Mouse (Mus musculus) midbrain, postnatal 0 days (tissue): ENCODE measurements around the gene Rnf157. TPM values are rescaled to one million over a fixed set of nuclear protein-coding genes. Genes with fewer than 3 reads are reported as not detected.

Source experiments
- ATAC-seq: fragments of 200-750 bp; cut with Nextera tagmentation; 2 replicates; pipeline ENCODE4 v1.8.0; 2017; ENCODE audit warnings: moderate number of reproducible peaks, mild to moderate bottlenecking, moderate TSS enrichment, moderate library complexity; ENCODE audit not compliant: low FRiP score
- DNase-seq: peaks from one replicate; pipeline ENCODE4 v3.0.0-alpha.2; 2015; ENCODE audit warnings: low spot score
- H3K27ac ChIP-seq: fragments of 300-500 bp; sonication (generic); 2 replicates; pipeline ENCODE4 v1.5.1; 2014; ENCODE audit warnings: low read depth, mild to moderate bottlenecking, low read length, mixed read lengths
- H3K27me3 ChIP-seq: fragments of 300-500 bp; sonication (generic); 2 replicates; pipeline ENCODE4 v1.6.1; 2014; ENCODE audit warnings: low read length, control low read depth, mixed read lengths; ENCODE audit not compliant: insufficient read depth
- H3K36me3 ChIP-seq: fragments of 300-500 bp; sonication (generic); 2 replicates; pipeline ENCODE4 v1.6.1; 2014; ENCODE audit warnings: low read length, control low read depth, mixed read lengths; ENCODE audit not compliant: insufficient read depth
- H3K4me1 ChIP-seq: fragments of 300-500 bp; sonication (generic); 2 replicates; pipeline ENCODE4 v1.6.1; 2014; ENCODE audit warnings: mild to moderate bottlenecking, control low read depth, antibody characterized with exemption, low read length, mixed read lengths; ENCODE audit not compliant: insufficient read depth
- H3K4me2 ChIP-seq: fragments of 300-500 bp; sonication (generic); 2 replicates; pipeline ENCODE4 v1.6.1; 2014; ENCODE audit warnings: low read depth, mild to moderate bottlenecking, low read length, mixed read lengths; ENCODE audit not compliant: poor library complexity, severe bottlenecking
- H3K4me3 ChIP-seq: fragments of 300-500 bp; sonication (generic); 2 replicates; pipeline ENCODE4 v1.5.1; 2014; ENCODE audit warnings: low read depth, mild to moderate bottlenecking, low read length, moderate library complexity
- H3K9ac ChIP-seq: fragments of 300-500 bp; sonication (generic); replicated peaks from 2 replicates; pipeline ENCODE4 v1.6.1; 2014; ENCODE audit warnings: mild to moderate bottlenecking, low read length, moderate library complexity, mixed read lengths; ENCODE audit not compliant: poor library complexity, severe bottlenecking
- H3K9me3 ChIP-seq: fragments of 300-500 bp; sonication (generic); 2 replicates; pipeline ENCODE4 v1.6.1; 2016; ENCODE audit warnings: low read length, control low read depth
- CTCF ChIP-seq: IDR thresholded peaks from 2 replicates; pipeline ENCODE4 v1.5.1; 2016; ENCODE audit warnings: antibody characterized with exemption, mild to moderate bottlenecking
- WGBS: fragments of 180-500 bp; shearing (Covaris S2); extraction: QIAGEN DNeasy Blood & Tissue Kit; methylation state at CpG from one replicate; pipeline ENCODE4 v1.1.7; 2014; 5-methylcytosine and 5-hydroxymethylcytosine counted together
- polyA plus RNA-seq: library from polyadenylated mRNA; unstranded; fragments of >200 nt; fragmentation: Nextera tagmentation; extraction: Ambion mirVana; gene quantifications from 2 replicates; pipeline ENCODE4 v1.2.1, GENCODE M21; 2015
- total RNA-seq: library from RNA; depleted of rRNA; stranded (reverse); fragments of >200 nt; gene quantifications from 2 replicates; pipeline ENCODE4 v1.2.3, GENCODE M21; 2014

The Rnf157 gene
- total and polyA plus RNA-seq, 2 experiments from 2014 or later = 57.0 to 138 TPM

DNA sequence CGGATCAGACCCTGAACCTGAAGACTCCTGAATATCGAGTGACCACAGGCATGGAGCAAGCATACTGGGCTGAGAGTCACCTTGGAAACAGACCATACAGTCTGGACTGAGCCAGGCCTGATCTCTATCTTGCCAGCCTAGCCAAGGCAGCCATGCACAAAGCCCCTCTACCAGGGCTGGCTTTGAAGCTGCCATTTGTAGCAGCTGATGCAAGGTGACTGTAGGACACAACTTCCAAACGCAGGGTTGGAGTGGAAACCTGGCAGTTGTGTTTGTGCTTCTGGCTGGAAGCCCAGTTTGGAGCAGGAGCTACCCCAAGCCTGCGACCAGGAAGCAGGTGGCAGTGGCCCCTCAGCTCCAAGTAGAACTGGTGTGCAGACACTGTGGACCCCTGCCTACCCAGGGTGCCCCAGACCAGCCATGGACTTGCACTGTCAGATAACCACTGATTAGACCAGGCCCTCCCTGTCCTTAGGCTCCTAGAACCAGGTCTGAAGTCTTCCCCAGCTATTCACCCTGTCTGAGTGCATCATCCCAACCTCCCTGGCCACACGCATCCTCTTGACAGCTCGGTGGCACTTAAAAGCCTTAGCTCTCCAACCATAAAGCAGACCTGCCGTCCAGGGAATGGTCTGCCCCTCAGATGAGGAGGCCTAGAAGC lies 27.7 kb upstream of the Rnf157 start:
- WGBS = 78% methylated on average over 7 of the region's 7 CpGs
- Histone ChIP-seq H3K27ac (no peak overlapping the region), H3K36me3 (peaks cover 12% of the 10 kb centered on the region), H3K9me3 (no peaks in the 10 kb centered on the region), H3K4me3 (no peak overlapping the region), H3K27me3 (no peaks in the 10 kb centered on the region), H3K9ac (no peak overlapping the region), H3K4me2 (no peak overlapping the region), H3K4me1 (peaks cover 11% of the 10 kb centered on the region)
- TF ChIP-seq CTCF = no peak
- no peak for DNase-seq
- no peak for ATAC-seq

DNA sequence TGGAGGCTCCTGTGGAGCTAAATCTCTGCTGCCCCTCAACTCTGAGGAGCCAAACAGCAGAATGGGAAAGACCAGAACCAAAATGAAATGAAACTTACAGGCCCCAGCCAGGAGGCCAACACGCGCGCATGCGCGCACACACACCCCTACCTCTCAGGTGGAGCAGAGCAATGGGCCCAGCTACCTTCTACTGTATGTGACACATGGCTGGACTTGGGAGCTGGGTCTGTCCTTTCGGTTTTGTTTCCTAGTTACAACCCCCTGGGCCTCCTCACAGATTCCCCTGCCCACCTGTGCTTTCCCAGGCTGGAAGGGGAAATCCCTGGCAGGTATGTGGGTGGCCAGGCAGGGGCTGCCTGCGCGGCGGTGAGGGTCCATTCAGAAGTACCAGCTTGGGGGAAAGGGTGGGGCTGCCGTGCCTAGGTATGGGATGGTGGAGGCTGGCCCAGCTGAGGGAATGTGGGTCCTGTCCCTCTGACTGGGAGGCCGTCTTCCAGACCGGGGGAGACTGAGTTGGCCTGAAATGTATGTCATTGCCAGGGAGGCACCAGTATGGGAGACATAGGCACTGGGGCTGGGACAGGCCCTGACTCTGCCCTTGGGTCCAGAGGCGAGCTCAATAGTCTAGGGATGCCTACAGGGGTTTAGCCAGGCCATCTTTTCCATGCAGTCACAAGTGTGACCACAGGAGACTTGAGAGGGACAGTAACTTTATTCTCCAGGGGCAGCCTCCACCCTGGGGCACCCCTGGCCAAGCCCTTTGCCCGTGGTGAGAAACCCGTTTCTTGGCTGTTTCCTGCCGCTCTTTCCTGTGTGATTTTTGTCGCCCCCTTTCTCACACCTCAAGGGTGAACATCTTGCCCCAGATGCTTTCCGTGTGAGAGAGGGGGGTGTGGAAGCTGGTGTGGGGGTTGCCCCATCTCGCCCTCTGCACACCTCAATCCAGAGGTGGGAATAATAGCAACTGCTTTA lies 26.7 kb upstream of the Rnf157 start:
- H3K4me2 ChIP-seq = no peak overlapping the region
- H3K9me3 ChIP-seq = no peaks in the 10 kb centered on the region
- H3K9ac ChIP-seq = no peak overlapping the region
- DNase-seq (no peak), ATAC-seq (no peak)
- peaks cover 15% of the 10 kb centered on the region for H3K4me1 ChIP-seq
- H3K27me3 ChIP-seq = no peaks in the 10 kb centered on the region
- no peak overlapping the region for H3K27ac ChIP-seq
- WGBS = 88% methylated on average over 19 of the region's 19 CpGs
- no peak overlapping the region for H3K4me3 ChIP-seq
- peaks cover 12% of the 10 kb centered on the region for H3K36me3 ChIP-seq
- no peak for TF ChIP-seq CTCF

DNA sequence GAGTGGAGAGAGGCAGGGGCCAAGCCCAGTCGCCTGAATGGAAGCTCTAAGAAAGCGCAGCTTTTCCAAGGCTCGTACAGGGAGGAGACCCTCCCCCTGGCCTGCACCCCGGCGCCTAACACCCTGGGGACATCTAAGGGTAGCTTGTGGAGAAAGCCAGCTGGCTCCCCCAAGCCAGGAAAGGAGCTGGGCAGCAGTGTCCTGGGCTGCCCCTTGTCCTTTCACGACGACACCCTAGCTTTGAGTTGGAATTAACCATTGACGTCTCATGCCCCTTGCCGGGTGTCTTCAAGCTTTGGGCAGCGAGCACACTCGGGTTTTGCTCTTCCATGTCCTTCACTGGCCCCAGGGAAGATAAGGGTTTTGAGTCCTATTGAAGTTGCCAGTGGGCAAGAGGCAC lies 24.7 kb upstream of the Rnf157 start:
- Histone ChIP-seq H3K4me2 (no peak overlapping the region), H3K27ac (no peak overlapping the region), H3K9ac (no peak overlapping the region), H3K4me1 (peaks cover 15% of the 10 kb centered on the region), H3K27me3 (no peaks in the 10 kb centered on the region), H3K36me3 (peaks cover 12% of the 10 kb centered on the region), H3K4me3 (no peak overlapping the region), H3K9me3 (no peaks in the 10 kb centered on the region)
- no peak for TF ChIP-seq CTCF
- no peak for ATAC-seq
- 85% methylated on average over 11 of the region's 11 CpGs for WGBS
- DNase-seq = no peak

DNA sequence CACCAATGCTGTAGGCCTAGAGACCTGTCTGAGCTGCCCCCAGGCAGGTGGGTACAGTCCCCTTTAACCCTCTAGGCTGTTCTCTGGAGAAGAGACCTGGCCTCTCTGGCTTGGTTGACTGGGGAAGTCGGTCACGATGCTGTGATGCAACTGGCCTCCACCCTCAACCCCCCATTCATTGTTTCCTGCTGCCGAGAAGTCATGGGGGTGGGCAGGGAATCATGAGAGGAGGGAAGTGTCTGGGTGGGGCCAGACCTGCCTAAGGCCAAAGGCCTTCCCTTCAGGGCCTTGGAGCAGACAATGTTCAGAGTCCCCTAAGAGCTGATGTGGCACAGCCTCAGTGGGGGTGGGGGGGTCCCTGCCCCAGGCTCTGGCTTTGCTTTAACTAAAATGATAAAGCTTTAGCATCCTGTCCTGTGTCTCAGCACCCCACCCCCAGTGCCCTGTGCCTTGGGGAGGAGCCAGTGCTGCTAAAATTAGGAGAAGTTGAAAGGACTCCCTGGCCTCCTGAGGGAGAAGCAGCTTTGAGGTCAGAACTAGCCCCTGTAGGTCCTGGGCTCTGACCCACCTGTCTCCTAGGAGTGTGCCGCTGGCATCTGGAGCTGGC lies 24.0 kb upstream of the Rnf157 start:
- Histone ChIP-seq H3K9ac (0 out of 2 replicates have a peak overlapping the region, but pooled peaks have one; percentile 39), H3K27ac (no peak overlapping the region), H3K27me3 (no peaks in the 10 kb centered on the region), H3K9me3 (no peaks in the 10 kb centered on the region), H3K4me2 (no peak overlapping the region), H3K36me3 (peaks cover 12% of the 10 kb centered on the region), H3K4me3 (no peak overlapping the region), H3K4me1 (peaks cover 15% of the 10 kb centered on the region)
- ATAC-seq = no peak
- TF ChIP-seq CTCF = no peak
- DNase-seq = no peak
- WGBS = 51% methylated on average over 4 of the region's 4 CpGs

DNA sequence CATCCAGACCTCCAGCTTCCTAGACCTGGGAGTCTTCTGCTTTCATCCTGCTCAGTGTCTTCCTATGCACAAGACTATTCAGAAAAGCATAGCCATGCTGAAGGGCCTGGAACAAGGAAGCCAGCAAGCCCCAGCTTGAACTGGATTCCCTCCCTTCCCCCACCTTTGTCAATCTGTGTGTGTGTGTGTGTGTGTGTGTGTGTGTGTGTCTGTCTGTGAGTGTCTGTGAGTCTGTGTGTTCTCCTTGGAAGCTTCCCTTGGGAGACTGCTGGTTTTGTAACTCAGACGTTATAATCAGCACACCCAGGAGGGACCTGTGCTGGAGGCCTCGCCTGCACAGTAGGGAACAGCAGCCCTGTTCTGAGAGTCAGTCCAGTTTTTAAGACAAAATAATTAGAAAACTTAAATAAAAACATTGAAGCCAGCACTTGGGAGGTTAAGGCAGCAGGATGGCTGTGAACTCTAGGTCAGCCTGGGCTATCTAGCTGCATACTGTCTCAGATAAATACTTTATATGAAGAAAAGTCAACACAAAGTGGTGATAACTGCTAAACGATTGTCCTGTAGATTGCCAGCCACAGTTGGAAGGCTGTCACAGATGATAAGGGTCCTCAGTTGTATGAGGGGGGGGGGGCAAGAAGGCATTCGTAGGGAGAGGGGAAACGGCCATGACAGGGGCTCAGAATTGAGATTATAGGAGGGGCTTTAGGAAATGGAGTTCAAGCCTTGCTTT lies 23.3 kb upstream of the Rnf157 start:
- TF ChIP-seq CTCF = no peak
- H3K9ac ChIP-seq = 0 out of 2 replicates have a peak overlapping the region, but pooled peaks have one; percentile 39
- peak overlapping the region; percentile 20; the same call in 1 of the 2 replicates for H3K4me2 ChIP-seq
- no peaks in the 10 kb centered on the region for H3K9me3 ChIP-seq
- DNase-seq = no peak
- ATAC-seq = no peak
- H3K27me3 ChIP-seq = no peaks in the 10 kb centered on the region
- peaks cover 15% of the 10 kb centered on the region for H3K4me1 ChIP-seq
- whole genome bisulfite sequencing = 51% methylated on average over 5 of the region's 5 CpGs
- H3K4me3 ChIP-seq = no peak overlapping the region
- H3K36me3 ChIP-seq = peaks cover 12% of the 10 kb centered on the region
- no peak overlapping the region for H3K27ac ChIP-seq
